10 mouse cellular contexts compared by ENCODE assay signal in genomic region chr2:180417731-180418130, GRCm38 (mm10). TPM values are rescaled to one million over a fixed set of nuclear protein-coding genes. Genes with fewer than 3 reads are reported as not detected.
A peak's percentile ranks its signal among the peaks of the same experiment; 100 is the strongest.
DNase-seq lines count a peak whose midpoint lies in the region; ATAC-seq lines count a peak whose summit lies in the region.
"Had no signal": no experiment of that assay in that cellular context is flagged by ENCODE, and none has a peak within 500 bp of the region (broad histone marks: within the 10 kb centered on the region; RNA-seq: fewer than 3 reads in every experiment).

No protein-coding gene starts in this region.

- no peak overlapping the region for H3K27ac ChIP-seq in kidney, embryonic 15.5 days
- H3K27ac ChIP-seq: liver, embryonic 15.5 days had no signal

- ATAC-seq in kidney, embryonic 15.5 days (replicated peaks; ENCODE audit: low FRiP score): no peak

- H3K27me3 ChIP-seq in kidney, embryonic 15.5 days: no peaks in the 10 kb centered on the region
- H3K27me3 ChIP-seq: liver, embryonic 15.5 days had no signal

- no peak overlapping the region for H3K4me3 ChIP-seq in kidney, embryonic 15.5 days (replicated peaks)
- H3K4me3 ChIP-seq: liver, embryonic 15.5 days had no signal

- H3K9ac ChIP-seq in kidney, embryonic 15.5 days: no peak overlapping the region
- H3K9ac ChIP-seq: liver, embryonic 15.5 days had no signal

- WGBS in kidney, embryonic 15.5 days: 12% methylated on average over 9 of the region's 9 CpGs

- peak; percentile 56 for DNase-seq in adrenal gland, postnatal 10 days
- no peak for DNase-seq in adrenal gland, adult 8-10 months
- peak; percentile 83 to 84 for DNase-seq in kidney, postnatal 4 days
- DNase-seq in ES-CJ7 (ENCODE audit: low read depth, low spot score): peak; percentile 30
- peak; percentile 62 for DNase-seq in forelimb bud, embryonic 11.5 days (ENCODE audit: low read depth, low spot score)
- no peak for DNase-seq in spleen, postnatal 36 days (ENCODE audit: low spot score in 2 of 2)
- DNase-seq in ovary, adult 18-20 months (ENCODE audit: low spot score): no peak
- DNase-seq: cerebellum, adult 8-10 months had no signal

- no peak overlapping the region for H3K4me2 ChIP-seq in kidney, embryonic 15.5 days
- H3K4me2 ChIP-seq: liver, embryonic 15.5 days had no signal

- no peaks in the 10 kb centered on the region for H3K9me3 ChIP-seq in kidney, embryonic 15.5 days (replicated peaks)
- H3K9me3 ChIP-seq: liver, embryonic 15.5 days had no signal

- no peaks in the 10 kb centered on the region for H3K36me3 ChIP-seq in kidney, embryonic 15.5 days
- H3K36me3 ChIP-seq: liver, embryonic 15.5 days had no signal

- H3K4me1 ChIP-seq in kidney, embryonic 15.5 days: no peaks in the 10 kb centered on the region
- H3K4me1 ChIP-seq: liver, embryonic 15.5 days had no signal

RNA-seq across cellular contexts. Expression of gene Slco4a1, which starts 38.3 kb away (rescaled TPM):
- 1 to 10 TPM; 4.4 to 5.1 TPM for total RNA-seq in adrenal gland, postnatal 10 days (2021)
- under 1 TPM in 3 of 4 experiments, not detected in 1; 0.67 to 0.81 (median 0.73) TPM for total RNA-seq in adrenal gland, adult 8-10 months (2022)
- 2.2 and 2.3 TPM in 2 replicates for polyA plus RNA-seq in kidney, embryonic 15.5 days (2015; fragmentation: Nextera tagmentation; extraction: Ambion mirVana)

Comparison
In these comparisons a context has a peak if more than half of its experiments do, and no peak if none do; other contexts are left out.
1. DNase-seq: peak in adrenal gland, postnatal 10 days (single experiment), kidney, postnatal 4 days (2 of 2), ES-CJ7 (single experiment) and forelimb bud, embryonic 11.5 days (single experiment); none in adrenal gland, adult 8-10 months (single experiment), spleen, postnatal 36 days (0 of 2) and ovary, adult 18-20 months (single experiment).